Mouse (Mus musculus) Muller cell, postnatal 12 days (primary cell): ENCODE data around the gene Gm12185.
A peak's percentile ranks its signal among the peaks of the same experiment; 100 is the strongest.
"Not testable (repeated sequence)": the region's sequence is repeated elsewhere in the genome, so short reads cannot be mapped to it uniquely, and the experiment has no call there.

ENCODE experiments used
- DNase-seq: peaks from one replicate; pipeline ENCODE4 v3.0.0-alpha.2; 2015; ENCODE audit errors: inconsistent ontology term

Gene Gm12185

DNA sequence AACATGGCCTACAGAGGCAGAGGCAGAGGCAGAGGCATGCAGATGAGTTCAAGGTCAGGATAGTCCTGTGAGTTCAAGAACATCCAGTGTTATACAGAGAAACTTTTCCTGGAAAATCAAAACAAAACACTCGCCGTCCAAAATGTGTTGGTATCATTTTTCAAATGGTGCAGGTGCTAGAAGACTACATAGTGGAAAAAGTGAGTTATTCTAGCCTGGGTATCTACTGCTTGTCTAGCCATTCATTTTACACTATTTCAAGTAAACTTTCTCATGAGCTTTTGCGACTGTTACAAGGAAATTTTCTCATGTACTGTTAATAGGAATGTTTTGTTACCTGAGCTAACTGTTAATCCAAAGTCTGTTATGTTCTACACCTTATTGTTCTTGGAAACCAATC lies 73.6 kb downstream of the Gm12185 start:
- DNase-seq: no peak

DNA sequence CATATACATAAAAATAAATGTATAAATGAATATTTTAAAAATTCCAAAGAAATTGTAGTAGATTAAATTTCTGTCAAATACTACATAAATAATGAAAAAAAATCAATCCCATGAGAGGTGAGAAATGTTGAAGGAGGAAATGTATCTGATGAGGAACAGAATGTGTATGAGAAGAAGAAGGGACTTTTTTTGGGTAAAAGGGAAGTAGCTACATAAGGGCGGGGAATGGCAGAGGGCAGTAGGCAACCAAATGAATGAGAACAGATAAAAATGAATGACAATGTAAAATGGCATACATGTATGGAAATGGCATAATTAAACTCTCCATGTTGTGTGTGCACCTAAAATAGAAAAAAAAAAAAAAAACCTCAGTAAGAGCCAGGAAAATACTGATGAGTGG lies 78.4 kb downstream of the Gm12185 start:
- DNase-seq: no peak

DNA sequence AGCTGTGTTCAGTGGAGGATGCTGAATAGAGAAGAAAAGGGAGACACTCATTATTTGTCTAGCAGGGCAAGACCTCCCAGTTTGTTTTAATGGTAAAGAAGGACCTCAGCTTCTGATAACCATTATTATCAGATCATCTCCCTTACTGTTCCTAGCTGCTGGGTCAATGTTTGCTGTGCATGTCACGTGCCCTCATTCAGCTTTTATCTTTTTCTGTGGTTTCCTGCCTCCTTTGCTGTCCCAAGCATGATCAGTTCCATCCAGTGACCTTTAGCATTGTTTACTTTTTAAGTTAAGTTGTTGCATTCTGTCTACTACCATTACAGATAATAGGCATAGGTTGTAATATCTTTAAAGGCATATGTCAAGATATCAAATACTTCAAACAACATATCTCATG lies 83.6 kb downstream of the Gm12185 start:
- no peak for DNase-seq

DNA sequence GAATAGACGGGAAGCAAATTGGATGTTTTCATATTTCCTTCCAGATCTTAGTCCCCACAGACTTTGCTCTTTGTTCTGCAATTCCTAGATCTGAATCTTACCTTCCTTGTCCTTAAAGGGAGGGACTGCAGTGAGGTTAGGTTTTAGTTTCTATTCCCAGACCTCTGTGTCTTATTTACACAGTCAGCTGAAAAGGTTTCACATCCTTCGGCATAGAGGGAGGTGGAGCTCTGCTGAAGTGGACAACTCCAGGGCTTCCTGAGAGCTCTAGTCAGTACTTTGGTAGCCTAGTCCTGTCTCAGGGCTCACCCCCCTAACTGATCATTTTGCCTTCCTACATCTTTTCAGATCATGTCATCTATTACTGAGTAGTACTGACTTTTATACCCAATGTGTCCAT lies 90.0 kb downstream of the Gm12185 start, which contains the start of gene Gm5431:
Gene Gm5431 (minus strand): TSS at position 194 of the 400 bp plus-strand sequence.
- DNase-seq: no peak

DNA sequence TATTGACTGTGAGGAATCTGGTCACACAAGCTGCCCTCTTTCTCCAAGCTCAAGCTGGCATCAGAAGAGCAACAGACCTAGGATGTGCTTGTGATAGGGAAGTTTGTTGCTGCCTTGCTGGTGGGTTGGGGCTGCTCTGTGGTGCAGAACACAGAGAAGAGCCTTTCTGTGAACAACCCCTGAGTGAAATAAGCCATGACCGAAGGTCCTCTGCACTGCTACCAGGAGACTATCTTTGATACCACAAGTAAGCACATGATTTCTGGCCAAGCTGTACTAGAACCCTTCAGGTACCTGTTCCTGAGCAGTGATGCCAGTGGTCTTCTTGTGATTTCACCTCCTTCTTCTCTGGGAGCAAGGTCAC lies 90.5 kb downstream of the Gm12185 start:
- not testable (repeated sequence) for DNase-seq

DNA sequence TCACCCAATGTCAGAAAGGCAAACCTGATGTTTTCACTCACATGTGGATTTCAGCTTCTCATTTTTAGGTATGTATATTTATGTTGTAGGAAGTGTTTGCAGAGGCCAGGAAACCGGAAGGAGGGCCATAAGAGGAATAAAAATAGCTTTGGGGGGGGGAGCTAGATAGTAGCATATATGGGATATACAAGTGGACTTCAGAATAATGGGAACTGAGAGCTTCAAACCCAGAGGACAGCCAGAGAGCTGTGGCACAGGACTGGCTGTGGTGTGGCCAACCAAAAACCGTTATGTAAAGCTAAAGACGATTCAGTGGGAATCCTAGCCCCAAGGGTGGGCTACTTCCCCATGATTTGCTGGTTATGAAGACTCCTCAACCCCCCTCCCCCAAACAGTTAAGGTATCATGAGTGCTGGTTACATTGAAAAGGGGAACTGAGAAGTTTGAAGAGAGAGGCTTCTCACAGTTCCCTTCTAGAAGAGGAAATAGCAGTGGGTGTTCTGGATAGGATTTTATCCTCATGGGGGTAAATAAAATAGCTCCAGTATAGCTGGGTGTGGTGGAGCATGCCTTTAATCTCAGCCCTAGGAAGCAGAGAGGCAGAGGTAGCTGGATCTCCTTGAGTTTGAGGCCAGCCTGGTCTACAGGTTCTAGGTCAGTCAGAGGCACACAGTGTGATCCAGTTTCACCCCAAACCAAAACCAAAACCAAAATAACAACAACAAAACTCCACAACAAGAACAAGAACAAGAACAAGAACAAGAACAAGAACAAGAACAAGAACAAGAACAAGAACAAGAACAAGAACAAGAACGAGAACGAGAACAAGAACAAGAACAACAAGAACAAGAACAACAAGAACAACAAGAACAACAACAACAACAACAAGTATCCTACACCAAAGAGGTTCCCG lies 91.1 kb downstream of the Gm12185 start:
- DNase-seq: not testable (repeated sequence)

DNA sequence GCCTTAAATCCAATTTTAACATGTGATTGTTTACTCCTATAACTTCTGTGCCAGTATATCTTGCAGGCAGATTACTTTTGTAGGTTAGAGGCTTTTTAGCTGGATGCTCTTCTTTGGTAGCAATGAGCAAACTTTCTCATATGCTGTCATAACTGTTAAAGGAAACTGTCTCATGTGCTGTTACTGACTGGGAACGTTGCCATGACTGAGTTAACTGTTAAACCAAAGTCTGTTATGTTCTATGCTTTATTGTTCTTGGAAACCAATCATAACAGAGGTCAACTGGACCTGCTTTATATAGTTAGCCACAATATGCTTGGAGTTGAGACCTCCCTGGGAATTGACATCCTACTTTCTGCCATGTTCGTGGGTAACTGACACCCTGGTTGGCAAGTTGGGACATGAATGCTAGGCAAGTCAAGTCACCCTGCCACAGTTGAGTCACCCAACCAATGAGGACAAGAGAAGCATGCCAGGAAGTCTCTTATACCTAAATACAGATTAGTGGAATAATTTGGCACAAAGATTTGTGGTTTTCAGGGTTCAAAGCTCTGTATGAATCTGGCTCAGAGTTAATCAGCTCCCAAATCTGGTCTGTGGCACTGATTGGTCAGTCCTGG lies 93.1 kb downstream of the Gm12185 start:
- peak; percentile 92 for DNase-seq

DNA sequence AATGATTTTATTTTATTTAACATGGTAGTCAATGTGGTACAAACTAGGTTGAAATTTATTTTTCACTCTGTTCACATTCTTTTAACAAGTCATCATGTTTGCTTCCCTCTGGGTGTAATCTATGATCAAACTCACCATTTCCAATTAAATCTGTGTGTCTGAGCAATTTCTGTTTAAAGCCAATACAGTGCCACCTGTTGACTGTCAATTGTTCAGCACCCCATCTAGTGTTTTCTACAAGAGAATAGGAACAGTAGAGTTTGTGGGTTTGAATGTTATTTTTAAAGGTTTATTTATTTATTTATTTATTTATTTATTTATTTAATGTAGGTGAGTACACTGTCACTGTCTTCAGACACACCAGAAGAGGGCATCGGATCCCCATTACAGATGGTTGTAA lies 115.3 kb downstream of the Gm12185 start:
- DNase-seq: no peak

DNA sequence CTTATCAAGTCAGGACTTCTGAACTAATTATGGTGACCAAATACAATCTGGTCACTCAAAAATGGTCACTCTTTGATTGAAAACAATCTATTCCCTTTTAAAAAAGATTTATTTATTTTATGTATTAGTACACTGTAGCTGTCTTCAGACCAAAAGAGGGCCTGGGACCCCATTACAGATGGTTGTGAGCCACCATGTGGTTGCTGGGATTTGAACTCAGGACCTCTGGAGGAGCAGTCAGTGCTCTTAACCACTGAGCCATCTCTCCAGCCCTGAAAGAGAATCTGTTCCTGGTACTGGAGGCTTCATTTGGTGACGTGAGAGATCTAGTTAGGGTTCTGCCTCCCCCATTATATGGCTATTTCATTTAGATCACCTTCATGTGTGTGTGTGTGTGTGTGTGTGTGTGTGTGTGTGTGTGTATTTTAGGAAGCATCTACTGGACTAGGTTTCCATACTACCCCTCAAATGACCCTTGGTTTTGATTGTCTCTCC lies 116.6 kb downstream of the Gm12185 start:
- DNase-seq: not testable (repeated sequence)

DNA sequence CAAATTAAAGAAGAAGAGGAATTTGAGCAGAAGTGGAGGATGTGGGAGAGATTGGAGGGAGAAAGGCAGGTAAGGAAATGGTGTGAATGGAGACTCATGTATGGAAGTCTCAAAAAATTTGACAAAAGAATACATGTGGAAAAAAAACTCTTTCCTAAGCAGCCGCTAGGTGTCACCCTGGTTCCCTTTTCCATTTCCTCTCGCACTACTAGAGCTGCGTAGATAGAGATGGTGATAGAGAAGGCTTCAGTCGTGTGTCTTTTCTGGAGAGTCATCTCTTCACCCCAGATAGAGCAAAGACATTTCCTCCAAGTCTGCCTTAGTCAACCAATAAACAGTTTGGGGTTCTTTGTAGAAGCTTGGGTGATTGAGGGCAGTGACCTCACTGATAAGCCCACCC lies 117.6 kb downstream of the Gm12185 start:
- DNase-seq: peak; percentile 58

DNA sequence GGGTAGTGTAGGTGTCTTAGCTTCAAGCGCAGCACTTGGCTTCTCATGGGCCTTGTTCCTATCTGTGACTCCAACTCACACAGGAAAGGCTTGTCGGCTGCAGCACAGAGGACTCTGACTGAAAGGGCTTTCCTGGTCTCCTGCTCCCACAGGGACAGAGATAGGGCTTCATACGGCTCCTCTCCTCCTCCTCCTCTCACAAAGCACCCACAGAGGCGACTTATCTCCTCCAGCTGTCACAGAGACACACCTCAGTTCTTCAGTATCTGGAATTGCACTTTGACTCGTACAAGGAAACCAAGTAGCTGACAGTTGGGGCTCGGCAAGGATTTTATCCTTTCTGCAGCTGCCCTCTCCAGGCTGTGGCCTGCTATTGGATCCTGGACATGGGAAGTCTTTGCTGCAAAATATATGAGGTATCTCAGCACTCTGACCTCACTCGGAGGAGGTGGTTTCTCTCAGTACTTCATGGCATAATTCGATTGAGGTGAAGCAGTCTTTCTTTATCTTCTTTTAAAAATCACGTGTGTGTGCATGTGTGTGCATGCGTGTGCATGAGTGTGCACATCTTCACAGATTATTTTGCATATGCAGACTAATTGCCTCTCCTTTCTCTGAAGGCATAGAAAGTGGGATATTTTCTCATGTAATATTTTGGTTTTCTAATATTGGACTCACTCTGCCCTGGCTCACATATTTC lies 118.3 kb downstream of the Gm12185 start:
- no peak for DNase-seq

DNA sequence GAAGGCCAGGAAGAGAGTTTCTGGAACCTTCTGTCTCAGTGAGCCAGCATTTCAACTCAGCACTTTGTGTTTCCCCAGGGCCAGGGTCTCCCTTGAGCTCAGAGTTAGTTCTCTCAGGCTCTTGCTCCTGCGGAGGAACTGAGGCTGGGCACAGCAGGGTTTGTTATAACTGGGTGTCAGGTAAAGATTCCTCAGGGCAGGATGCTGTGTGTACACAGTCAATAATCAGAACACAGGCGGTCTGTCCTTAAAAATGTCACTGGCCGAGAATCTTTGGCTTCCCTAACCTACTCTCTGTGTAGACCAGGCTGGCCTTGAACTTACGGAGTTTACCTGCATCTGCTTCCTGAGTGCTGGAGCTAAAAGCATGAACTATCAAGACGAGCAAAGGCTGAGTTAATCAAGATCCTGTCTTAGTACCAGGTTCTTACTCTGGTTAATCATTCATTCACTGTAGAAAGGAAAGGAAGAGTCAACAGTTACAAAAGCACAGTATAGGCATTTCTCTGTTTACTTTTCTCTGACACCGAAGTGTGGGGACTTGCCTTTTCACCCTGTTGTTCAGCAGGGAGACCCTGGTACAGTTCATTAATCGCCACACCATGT lies 119.2 kb downstream of the Gm12185 start:
- no peak for DNase-seq

DNA sequence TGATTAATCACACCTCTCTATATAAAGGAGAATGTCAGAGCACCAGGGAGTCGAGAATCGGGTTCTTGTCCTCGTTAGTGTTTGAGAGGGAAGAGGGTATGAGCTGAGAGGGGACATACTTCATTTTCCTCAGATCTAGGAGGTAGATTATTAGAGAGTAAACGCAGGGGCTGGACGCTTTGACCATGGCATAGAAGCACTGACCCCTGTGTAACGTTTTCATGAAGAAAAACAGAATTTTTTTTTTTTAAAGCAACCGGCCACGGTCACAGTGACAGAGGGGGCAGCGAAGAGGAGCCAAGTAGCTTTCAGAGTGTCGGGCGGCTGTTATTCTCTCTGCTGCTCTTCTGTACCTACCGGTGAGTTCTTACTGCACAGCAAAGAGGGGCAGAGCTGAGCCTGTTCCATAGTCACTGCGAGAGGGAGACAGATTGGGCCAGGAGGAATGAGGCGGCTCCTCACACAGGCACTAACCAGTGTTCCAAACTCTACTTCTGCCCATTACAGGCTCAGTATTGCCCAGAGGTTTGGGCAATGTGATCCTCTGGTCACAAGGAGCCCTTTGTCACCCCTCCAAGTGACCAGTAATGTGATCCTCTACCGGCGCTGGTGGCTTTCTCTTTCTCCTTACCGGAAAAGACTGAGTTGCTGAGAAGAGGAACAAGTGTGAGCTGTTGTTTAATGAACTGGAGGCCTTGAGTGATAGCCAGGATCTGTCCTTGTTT lies 120.0 kb downstream of the Gm12185 start:
- DNase-seq: peak; percentile 65

DNA sequence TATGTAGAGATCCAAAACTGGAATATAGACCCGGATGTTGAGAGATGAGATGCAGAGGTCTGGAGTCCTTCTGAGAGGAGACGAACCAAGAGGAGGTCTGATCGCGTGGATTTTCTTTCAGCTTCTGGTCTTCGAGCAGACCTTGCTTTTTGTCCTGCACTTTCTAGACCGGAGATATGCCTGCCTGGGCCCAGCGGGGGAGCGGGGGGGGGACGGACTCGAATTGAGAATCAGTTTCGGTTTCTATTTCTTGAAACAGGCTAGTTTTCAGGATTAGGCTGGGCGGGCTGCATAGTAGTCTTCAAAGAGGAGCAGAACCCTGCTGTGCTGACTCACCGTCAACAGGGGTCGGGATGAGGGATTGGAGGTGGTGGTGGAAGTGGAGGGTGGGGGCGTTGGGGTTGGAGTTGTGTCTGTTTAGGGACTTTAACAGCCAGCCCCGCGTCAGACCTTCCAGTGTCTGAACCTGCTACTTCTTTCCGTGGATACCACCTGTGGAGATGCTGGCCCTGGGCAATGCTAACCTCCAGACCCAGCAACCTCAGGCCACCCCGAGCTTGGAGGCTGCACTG lies 120.7 kb downstream of the Gm12185 start, which contains the start of gene Irgm1:
Gene Irgm1 (minus strand): TSS at position 483 of the 572 bp plus-strand sequence.
- DNase-seq: peak; percentile 93

DNA sequence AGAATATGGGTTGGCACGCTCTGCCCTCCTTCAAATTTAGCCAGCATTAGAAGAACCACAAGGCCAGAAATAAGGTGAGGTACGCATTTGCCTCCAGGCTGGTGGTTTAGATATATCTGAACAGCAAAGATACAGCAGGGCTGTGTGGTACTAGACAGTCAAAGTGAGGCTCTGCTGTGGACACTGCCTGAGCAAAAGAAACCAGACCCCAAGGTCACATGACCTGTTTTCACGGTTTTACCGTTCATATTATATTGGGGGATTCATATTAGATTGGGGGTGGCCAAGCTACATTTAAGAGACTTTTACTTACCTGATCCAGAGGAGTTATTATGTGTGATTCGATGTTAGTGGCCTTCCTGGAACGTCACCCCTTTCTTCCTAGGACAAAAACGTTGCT lies 121.2 kb downstream of the Gm12185 start:
- peak; percentile 26 for DNase-seq

DNA sequence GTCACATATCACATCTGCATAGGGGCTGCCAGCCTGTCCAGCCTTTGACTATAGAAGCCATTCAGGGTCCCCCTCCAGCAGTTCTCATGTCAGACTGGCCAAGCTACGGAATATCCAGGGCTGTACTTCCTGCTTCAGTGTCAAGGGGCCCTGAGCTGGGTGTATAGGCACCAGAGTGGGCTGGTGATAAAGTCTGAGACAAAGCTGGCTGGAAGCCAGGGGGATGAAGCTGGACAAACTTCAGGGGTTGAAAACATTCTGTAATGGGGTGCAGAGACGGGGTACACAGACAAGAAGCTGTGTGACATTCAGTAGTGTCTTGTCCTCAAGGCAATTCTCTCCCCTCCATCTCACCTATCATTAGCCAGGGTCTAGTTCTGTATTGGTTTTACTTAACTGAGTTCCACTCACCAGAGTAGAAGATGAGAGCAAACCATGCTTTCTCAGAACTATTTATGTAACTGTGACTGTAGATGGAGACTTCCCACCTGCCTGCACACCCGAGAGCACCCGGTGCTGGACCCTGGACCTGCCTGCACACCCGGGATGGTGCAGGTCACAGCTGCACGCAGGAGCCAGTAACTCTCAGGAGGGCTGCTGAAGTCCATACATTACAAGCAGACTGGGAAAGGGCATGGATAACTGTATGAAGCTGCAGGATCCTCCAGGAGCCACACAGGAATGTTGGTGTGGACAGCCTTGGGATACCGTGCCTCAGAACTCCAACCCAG lies 122.5 kb downstream of the Gm12185 start:
- DNase-seq: peak; percentile 11

DNA sequence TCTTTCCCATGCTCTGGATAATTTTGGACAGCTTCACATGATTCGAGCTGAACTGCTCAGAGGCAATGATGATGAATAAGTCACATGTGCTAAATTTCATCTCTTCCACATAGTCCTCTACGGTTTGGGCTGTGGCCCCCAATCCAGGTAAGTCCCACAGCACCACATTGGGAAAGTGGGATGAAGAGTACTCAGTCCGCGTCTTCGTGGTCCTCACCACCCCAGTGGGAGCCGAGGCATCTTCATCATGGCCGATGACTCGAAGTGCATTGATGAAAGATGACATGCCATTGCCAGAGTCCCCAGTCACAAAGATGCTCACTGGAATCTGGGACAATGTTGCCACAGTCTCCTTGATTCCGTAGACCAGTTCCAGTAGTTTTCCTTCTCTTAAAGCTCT lies 125.5 kb downstream of the Gm12185 start:
- DNase-seq: no peak

DNA sequence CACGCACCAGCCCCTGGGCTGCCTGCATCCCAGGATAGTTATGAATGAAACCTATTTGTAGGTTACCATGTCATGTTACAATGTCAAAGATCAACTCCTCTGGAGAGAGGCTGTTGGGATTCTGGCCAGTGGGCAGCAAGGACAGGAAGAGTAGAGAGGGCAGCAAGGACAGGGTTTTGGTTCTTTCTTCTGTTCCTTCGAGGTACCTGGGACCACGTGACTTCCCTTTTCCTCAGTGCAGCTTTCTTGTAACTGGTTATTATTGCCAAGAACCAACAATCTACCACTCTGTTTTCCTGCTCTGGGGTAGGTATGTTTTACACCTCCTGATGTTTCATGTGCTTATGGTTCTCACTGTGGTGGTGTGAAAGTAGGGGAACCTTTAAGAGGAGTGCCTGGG lies 128.2 kb downstream of the Gm12185 start:
- DNase-seq: no peak

DNA sequence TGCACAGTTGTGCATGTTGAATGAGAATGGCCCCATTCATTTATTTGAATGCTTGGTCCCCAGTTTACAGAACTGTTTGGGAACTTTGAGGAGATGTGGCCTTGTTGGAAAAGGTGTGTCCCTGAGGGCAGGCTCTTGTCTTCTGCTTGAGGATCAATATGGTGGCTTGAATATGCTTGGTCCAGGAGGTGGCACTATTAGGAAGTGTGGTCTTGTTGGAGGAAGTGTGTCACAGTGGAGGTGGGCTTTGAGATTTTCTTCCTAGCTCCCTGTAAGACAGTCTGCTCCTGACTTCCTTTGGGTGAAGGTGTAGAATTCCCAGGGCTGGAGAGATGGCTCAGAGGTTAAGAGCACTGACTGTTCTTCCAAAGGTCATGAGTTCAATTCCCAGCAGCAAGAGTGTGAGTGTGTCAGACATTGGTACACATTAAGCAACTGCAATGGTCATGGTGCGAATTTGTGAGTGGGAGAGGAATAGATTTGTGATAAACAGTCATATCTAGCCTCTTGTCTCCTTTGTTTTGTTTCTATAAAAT lies 129.2 kb downstream of the Gm12185 start:
- no peak for DNase-seq

DNA sequence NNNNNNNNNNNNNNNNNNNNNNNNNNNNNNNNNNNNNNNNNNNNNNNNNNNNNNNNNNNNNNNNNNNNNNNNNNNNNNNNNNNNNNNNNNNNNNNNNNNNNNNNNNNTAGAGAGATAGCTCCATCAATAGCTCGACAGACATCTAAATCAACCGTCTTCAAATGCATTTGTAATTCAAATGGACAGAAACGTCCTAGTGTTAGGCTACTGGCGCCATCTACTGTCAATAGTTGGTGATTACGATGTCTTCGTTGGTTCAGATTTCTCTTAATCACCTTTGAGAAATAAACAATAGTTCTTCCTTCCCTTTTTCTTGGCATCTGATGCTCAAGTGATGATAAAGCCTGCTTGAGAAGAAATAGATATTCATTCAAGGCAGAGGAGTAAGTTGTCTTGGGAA lies 133.0 kb downstream of the Gm12185 start:
- peak; percentile 46 for DNase-seq
